Mouse (Mus musculus) embryonic facial prominence, embryonic 11.5 days (tissue): ENCODE measurements around the gene Atp6v1a. TPM values are rescaled to one million over a fixed set of nuclear protein-coding genes. Genes with fewer than 3 reads are reported as not detected.

Experiments
- ATAC-seq: fragments of 200-750 bp; cut with Nextera tagmentation; replicated peaks from 2 replicates; pipeline ENCODE4 v1.8.0; 2017; ENCODE audit warnings: low read depth; ENCODE audit not compliant: insufficient number of reproducible peaks, low FRiP score, low TSS enrichment
- DNase-seq: peaks from one replicate; pipeline ENCODE4 v3.0.0-alpha.2; 2015; ENCODE audit warnings: low spot score
- H3K27ac ChIP-seq: fragments of 300-500 bp; sonication (generic); replicated peaks from 2 replicates; pipeline ENCODE4 v1.5.1; 2014; ENCODE audit warnings: mild to moderate bottlenecking, low read depth, low read length, control low read depth
- H3K27me3 ChIP-seq: fragments of 300-500 bp; sonication (generic); 2 replicates; pipeline ENCODE4 v1.6.1; 2014; ENCODE audit warnings: mild to moderate bottlenecking, low read length, moderate library complexity, mixed read lengths; ENCODE audit not compliant: control insufficient read depth, insufficient read depth
- H3K36me3 ChIP-seq: fragments of 300-500 bp; sonication (generic); replicated peaks from 2 replicates; pipeline ENCODE4 v1.6.1; 2014; ENCODE audit warnings: low read depth, mild to moderate bottlenecking, low read length, moderate library complexity, mixed read lengths; ENCODE audit not compliant: control insufficient read depth, insufficient read depth
- H3K4me1 ChIP-seq: fragments of 300-500 bp; sonication (generic); 2 replicates; pipeline ENCODE4 v1.6.1; 2014; ENCODE audit warnings: low read length, mixed read lengths; ENCODE audit not compliant: control insufficient read depth, insufficient read depth
- H3K4me2 ChIP-seq: fragments of 300-500 bp; sonication (generic); 2 replicates; pipeline ENCODE4 v1.6.1; 2014; ENCODE audit warnings: low read depth, mild to moderate bottlenecking, control low read depth, low read length, moderate library complexity
- H3K4me3 ChIP-seq: fragments of 300-500 bp; sonication (generic); 2 replicates; pipeline ENCODE4 v1.5.1; 2014; ENCODE audit warnings: low read depth, low read length, control low read depth
- H3K9ac ChIP-seq: fragments of 300-500 bp; sonication (generic); replicated peaks from 2 replicates; pipeline ENCODE4 v1.6.1; 2014; ENCODE audit warnings: mild to moderate bottlenecking, control low read depth, low read length
- H3K9me3 ChIP-seq: fragments of 300-500 bp; sonication (generic); replicated peaks from 2 replicates; pipeline ENCODE4 v1.6.1; 2016; ENCODE audit warnings: mild to moderate bottlenecking, low read length, inconsistent platforms, mixed read lengths; ENCODE audit not compliant: control insufficient read depth
- WGBS: fragments of 180-500 bp; shearing (Covaris S2); extraction: QIAGEN DNeasy Blood & Tissue Kit; methylation state at CpG from one replicate; pipeline ENCODE4 v1.1.7; 2014; 5-methylcytosine and 5-hydroxymethylcytosine counted together
- polyA plus RNA-seq: library from polyadenylated mRNA; unstranded; fragments of >200 nt; fragmentation: Nextera tagmentation; extraction: Ambion mirVana; gene quantifications from 2 replicates; pipeline ENCODE4 v1.2.1, GENCODE M21; 2014

Atp6v1a gene
- polyA plus RNA-seq, 1 experiment from 2014 or later = 61.9 TPM

GRCm38 (mm10) chr16:44099377-44099776, 40.1 kb downstream of the Atp6v1a start:
- ATAC-seq = no peak
- peaks cover 7% of the 10 kb centered on the region for H3K36me3 ChIP-seq
- no peak overlapping the region for H3K4me3 ChIP-seq
- H3K27ac ChIP-seq = no peak overlapping the region
- H3K9ac ChIP-seq = no peak overlapping the region
- H3K4me1 ChIP-seq = no peaks in the 10 kb centered on the region
- WGBS = 89% methylated on average over 7 of the region's 7 CpGs
- no peak overlapping the region for H3K4me2 ChIP-seq
- H3K27me3 ChIP-seq = no peaks in the 10 kb centered on the region
- H3K9me3 ChIP-seq = no peaks in the 10 kb centered on the region
- DNase-seq = no peak

GRCm38 (mm10) chr16:44087650-44088049, 51.9 kb downstream of the Atp6v1a start:
- Histone ChIP-seq H3K4me1 (no peaks in the 10 kb centered on the region), H3K9ac (no peak overlapping the region), H3K36me3 (no peaks in the 10 kb centered on the region; the same call in 1 of the 2 replicates), H3K27ac (no peak overlapping the region), H3K4me3 (no peak overlapping the region), H3K9me3 (no peaks in the 10 kb centered on the region), H3K4me2 (no peak overlapping the region), H3K27me3 (no peaks in the 10 kb centered on the region)
- DNase-seq (no peak), ATAC-seq (no peak)
- WGBS = 73% methylated on average over 2 of the region's 2 CpGs

GRCm38 (mm10) chr16:44063025-44063894, 76.2 kb downstream of the Atp6v1a start, which contains the start of gene Gramd1c:
Gene Gramd1c (minus strand): TSS chr16:44063345.
- WGBS = 7% methylated on average over 43 of the region's 45 CpGs
- H3K27ac ChIP-seq = no peak within 1 kb of the TSS
- H3K4me3 ChIP-seq = peak within 1 kb of the TSS; percentile 50
- H3K9me3 ChIP-seq = no peaks in the 10 kb centered on the region
- no peaks in the 10 kb centered on the region for H3K27me3 ChIP-seq
- DNase-seq (peak; percentile 83), ATAC-seq (peak; percentile 88)
- no peaks in the 10 kb centered on the region for H3K4me1 ChIP-seq
- H3K4me2 ChIP-seq = peak within 1 kb of the TSS; percentile 62
- H3K36me3 ChIP-seq = no peaks in the 10 kb centered on the region
- H3K9ac ChIP-seq = peak within 1 kb of the TSS; percentile 72

GRCm38 (mm10) chr16:44061341-44061740, 78.2 kb downstream of the Atp6v1a start:
- H3K36me3 ChIP-seq = no peaks in the 10 kb centered on the region
- H3K27ac ChIP-seq = no peak overlapping the region
- no peaks in the 10 kb centered on the region for H3K4me1 ChIP-seq
- H3K9ac ChIP-seq = no peak overlapping the region
- no peak overlapping the region for H3K4me3 ChIP-seq
- 93% methylated on average over 15 of the region's 15 CpGs for WGBS
- ATAC-seq (no peak), DNase-seq (no peak)
- no peaks in the 10 kb centered on the region for H3K9me3 ChIP-seq
- no peak overlapping the region for H3K4me2 ChIP-seq
- no peaks in the 10 kb centered on the region for H3K27me3 ChIP-seq

GRCm38 (mm10) chr16:44060604-44061286, 78.8 kb downstream of the Atp6v1a start:
- ATAC-seq = no peak

GRCm38 (mm10) chr16:44058745-44059144, 80.8 kb downstream of the Atp6v1a start:
- H3K27me3 ChIP-seq = no peaks in the 10 kb centered on the region
- peak; percentile 83 for DNase-seq
- H3K27ac ChIP-seq = no peak overlapping the region
- WGBS = 30% methylated on average over 10 of the region's 10 CpGs
- no peak overlapping the region for H3K4me2 ChIP-seq
- no peak overlapping the region for H3K9ac ChIP-seq
- H3K4me1 ChIP-seq = no peaks in the 10 kb centered on the region
- H3K9me3 ChIP-seq = no peaks in the 10 kb centered on the region
- ATAC-seq = no peak
- no peak overlapping the region for H3K4me3 ChIP-seq
- H3K36me3 ChIP-seq = no peaks in the 10 kb centered on the region

More at GRCm38 (mm10) chr16:44060604-44061286, 78.8 kb downstream of the Atp6v1a start:
- 92% methylated on average over 18 of the region's 18 CpGs for WGBS
- no peaks in the 10 kb centered on the region for H3K36me3 ChIP-seq
- no peak overlapping the region for H3K4me3 ChIP-seq
- H3K27ac ChIP-seq = no peak overlapping the region
- no peak for DNase-seq
- no peaks in the 10 kb centered on the region for H3K4me1 ChIP-seq
- no peak overlapping the region for H3K9ac ChIP-seq
- H3K4me2 ChIP-seq = no peak overlapping the region
- no peaks in the 10 kb centered on the region for H3K9me3 ChIP-seq
- no peaks in the 10 kb centered on the region for H3K27me3 ChIP-seq

GRCm38 (mm10) chr16:44055766-44056165, 83.7 kb downstream of the Atp6v1a start:
- 0 out of 2 replicates have a peak, but pooled peaks have one; percentile 55 for ATAC-seq
- WGBS = 58% methylated on average over 8 of the region's 8 CpGs
- H3K4me2 ChIP-seq = no peak overlapping the region
- no peak overlapping the region for H3K9ac ChIP-seq
- DNase-seq = no peak
- no peak overlapping the region for H3K27ac ChIP-seq
- H3K36me3 ChIP-seq = no peaks in the 10 kb centered on the region
- H3K4me3 ChIP-seq = no peak overlapping the region
- no peaks in the 10 kb centered on the region for H3K9me3 ChIP-seq
- no peaks in the 10 kb centered on the region for H3K27me3 ChIP-seq
- no peaks in the 10 kb centered on the region for H3K4me1 ChIP-seq

- DNase-seq (peak; percentile 67), ATAC-seq (no peak; the same call in 1 of the 2 replicates)
- 37% methylated on average over 6 of the region's 6 CpGs for WGBS
- Histone ChIP-seq H3K4me2 (no peak overlapping the region), H3K4me1 (no peaks in the 10 kb centered on the region), H3K27me3 (no peaks in the 10 kb centered on the region), H3K4me3 (no peak overlapping the region), H3K36me3 (no peaks in the 10 kb centered on the region), H3K9ac (no peak overlapping the region), H3K9me3 (no peaks in the 10 kb centered on the region), H3K27ac (no peak overlapping the region)
Measured at GRCm38 (mm10) chr16:44053265-44053664, 86.2 kb downstream of the Atp6v1a start.
